Mouse (Mus musculus) thymus, postnatal 4 days (tissue): Measurements from ENCODE around the gene Arid1b.

Experiments
- DNase-seq: peaks from one replicate; pipeline ENCODE4 v3.0.0; 2021

Gene Arid1b

GRCm38 (mm10) chr17:5125084-5125855 is 131.1 kb downstream of the Arid1b start:
- DNase-seq = no peak

GRCm38 (mm10) chr17:5125856-5126806 is 132.0 kb downstream of the Arid1b start:
- peak; percentile 36 for DNase-seq

DNA sequence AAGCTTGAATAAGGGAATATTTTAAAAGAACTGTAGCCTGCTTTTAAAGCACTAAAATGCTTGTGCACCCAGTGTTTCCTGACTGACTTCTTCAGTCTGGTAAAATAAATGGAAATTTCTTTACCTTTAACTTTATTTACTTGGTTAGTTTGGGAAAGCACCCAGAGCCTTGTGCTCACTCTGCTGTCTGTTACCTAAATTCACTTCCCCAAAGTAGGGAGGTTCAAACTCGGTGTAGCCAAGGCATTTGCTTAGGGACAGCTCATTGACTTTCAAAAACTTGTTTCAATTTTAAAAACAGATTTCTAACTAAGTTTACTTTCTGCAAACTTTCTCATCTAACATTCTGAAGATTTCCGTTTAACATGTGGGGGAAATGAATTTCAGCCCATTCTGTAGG is 135.5 kb downstream of the Arid1b start:
- DNase-seq = no peak

GRCm38 (mm10) chr17:5130116-5130515 is 136.0 kb downstream of the Arid1b start:
- DNase-seq = no peak

DNA sequence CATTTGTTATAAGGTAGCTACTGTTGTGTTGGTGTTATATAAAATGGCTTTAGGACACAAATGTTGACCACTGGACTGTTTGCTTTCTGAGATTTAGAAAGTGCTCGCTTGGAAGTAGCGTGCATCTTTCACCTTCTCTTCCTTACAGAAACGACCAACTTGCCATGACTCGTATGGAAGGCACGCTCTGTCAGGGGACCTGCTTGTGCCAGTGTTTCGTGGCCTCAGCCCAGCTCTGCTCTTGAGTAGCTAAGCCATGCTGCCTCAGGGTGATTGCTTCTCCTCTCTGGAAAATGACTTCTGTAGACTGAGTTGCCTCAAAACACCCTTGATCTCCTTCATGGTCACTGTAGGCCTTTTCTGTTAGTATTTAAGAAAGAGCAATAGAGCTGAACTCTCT is 137.6 kb downstream of the Arid1b start:
- DNase-seq = no peak

- DNase-seq = no peak
Observed at GRCm38 (mm10) chr17:5132296-5132986, 138.3 kb downstream of the Arid1b start.

DNA sequence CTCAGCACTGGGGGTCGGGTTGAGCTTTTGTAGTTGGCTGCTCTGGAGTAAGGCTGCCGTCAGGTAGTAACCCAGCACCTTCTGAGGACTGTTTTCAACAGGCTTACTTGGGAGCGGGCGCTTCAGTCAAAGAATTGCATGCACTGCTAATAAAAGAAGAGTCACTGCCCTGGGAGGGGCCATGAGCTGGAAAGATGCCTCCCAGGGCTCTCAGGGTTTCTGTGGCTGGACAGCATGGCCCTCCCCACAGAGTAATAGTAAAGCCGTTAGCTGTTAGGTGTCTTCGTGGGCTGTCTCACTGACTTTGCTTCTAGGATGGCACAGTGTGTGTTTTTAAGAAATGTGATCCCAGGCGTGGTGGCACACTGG is 138.8 kb downstream of the Arid1b start:
- no peak for DNase-seq

DNA sequence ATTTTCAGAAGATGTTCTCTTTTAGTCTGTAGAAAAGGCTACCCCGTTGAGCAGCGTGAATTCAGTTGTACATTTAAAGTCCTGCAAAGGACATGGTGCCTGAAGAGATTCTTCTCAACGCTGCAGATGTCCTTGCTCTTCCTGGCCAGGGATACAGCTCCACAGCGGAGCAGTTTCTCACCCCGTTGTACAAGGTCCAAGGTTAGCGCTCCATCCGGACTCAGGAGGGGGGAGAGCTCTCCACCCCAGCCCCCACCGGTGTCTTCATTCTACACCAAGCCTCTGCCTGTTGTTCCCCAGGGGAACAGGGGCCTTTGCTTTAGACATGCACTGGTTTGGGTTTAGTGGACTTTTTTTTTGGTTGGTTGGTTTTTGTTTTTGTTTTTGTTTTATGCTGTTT is 139.7 kb downstream of the Arid1b start:
- DNase-seq = no peak

DNA sequence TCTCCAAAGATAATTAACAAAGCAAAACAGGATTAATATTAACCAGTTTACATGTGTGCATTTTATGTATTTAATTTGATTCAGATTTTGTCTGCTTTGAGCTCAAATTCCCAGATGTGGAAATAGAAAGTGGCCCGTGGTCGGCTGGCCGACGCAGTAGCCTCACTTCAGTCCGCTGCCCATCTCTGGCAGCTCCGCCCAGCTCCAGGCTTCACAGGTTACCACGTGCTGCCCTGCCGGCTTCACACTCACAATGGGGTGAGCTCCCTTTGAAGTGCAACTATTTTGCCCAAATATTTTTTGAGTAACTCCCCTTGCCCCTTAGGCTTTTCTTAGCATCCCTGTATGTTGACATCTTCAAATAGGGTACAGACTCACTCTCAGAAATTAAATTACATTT is 140.1 kb downstream of the Arid1b start:
- DNase-seq = no peak

DNA sequence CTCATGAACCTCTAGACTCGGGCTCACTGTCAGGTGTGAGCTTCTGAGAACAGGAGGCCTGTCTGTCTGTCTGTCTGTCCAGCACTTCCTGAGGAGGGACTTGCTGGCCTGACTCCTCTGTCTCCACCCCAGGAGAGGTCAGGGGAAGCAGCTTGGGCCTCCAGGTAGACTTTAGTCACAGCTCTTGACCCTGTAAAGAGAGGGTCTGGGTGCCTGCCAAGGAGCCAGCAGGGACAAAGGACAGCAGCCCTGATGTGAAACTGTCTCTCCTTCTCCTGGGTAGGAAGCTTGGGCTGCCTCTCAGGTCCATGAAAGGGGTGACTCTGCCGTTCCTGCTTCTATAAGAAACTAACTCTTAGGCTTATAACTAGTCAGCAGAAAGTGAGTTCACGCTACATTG is 143.8 kb downstream of the Arid1b start:
- peak; percentile 38 for DNase-seq

DNA sequence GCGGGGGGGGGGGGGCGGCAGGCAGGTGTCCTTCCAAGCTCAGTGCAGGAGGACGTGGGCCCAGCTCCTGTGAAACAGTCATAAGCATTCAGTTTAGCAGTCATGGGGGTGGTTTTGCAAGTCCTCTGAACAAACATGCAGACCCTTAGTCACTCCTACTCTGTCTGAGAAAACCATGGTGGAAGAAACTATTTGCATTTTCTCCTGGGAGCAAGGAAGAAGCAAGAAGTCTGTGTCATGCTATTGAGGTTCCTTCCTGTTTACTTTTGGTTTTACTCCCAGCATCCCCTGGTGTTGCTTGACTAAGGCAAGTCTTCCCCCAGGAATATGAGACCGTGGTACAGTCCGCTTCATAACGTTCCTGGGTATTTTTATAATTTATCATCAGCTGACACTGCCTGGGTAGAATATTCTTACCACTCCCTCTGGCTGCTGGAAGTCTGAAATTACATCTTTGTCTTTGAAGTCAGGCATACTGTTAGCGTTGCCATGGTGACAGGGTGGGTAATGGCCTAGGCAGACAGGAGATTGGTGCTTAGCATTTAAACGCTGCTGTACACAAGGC is 144.6 kb downstream of the Arid1b start:
- peak; percentile 74 for DNase-seq

DNA sequence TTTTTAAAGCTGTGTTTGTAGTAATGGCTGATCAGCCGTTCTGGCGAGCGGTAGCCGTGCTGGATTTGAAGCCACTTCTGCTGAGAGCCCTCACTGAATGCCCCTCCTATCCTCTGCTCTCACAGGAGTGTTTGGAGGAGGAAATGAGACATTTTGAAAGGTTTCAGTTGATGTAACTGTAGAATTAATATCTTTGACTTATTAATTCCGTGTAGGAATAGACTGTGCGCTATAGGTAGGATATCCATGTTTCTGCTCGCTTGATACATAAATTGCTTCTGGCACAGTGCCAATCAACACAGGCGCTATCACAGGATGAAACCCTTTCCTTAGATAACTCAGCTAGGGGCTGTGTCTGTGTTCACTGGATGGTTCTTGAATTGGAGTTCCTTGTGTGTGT is 145.4 kb downstream of the Arid1b start:
- no peak for DNase-seq

DNA sequence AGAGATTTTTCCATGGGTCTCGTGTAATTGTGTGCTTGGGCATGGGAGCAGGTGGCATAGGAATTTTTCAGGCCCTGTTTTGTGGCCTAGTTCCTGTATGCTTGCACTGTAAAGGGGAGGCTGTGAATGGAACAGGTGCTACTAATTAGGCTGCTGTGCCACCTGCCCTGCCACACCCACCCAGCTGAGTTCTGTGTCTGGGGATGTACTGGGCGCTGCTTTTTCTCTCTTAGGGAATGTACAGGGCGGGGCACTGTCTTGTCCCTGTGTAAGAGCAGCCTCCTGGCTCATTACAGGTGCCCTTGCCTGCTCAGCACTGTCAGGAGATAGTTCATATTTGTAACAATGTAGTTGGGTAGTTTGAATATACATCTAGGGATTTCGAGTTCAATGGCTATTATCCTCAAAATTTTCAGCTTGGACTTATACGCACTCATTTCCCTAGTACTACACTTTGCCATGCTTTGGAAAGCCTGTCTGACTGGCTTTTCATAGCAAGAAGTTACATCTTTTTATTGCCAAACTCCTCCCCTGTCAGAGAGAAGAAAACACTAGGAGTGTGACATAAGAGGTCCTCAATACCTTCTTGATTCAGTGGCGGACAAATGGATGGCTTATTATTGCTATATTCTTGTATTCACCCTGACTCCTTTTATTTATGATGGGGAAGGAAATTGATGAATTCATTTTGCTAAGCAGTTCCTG is 149.8 kb downstream of the Arid1b start:
- no peak for DNase-seq

DNA sequence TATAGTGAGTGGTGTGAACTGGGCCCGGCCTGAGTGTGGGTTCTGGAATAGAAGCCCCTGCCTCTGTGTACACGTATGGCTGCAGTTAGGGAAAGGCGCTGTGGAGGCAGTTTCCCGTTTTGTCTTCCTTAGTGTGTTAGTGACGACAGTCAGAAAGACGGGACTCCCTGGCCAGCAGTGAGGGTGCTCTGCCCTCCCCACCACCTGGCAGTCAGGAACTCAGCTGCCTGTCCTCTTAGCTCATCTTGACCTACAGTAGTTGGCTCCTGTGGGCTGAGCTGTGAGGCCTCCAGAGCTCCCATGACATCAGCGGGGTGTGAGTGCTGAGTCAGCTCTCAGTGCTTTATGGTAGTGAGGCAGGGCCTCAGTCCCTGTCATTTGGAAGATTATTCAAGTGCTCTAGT is 156.5 kb downstream of the Arid1b start:
- no peak for DNase-seq

DNA sequence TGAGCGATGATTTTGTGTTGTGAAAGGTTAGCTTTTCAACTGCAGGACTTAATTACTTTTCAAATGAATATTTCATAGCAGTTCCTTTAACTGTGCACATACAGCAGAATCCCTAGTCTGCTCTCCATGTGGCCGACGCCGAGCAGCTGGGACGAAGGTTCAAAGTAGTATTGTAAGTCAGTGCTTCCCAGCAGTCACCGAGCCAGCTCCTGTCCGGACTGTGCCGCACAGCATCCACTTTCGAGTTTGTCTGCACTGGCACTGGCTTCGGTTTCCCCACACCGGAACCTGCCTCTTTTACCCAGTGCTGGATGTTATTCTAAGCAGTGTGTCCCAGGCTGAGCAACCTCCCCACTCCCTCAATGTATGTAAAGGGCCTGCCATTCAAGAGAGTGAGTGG is 157.7 kb downstream of the Arid1b start:
- DNase-seq = no peak

DNA sequence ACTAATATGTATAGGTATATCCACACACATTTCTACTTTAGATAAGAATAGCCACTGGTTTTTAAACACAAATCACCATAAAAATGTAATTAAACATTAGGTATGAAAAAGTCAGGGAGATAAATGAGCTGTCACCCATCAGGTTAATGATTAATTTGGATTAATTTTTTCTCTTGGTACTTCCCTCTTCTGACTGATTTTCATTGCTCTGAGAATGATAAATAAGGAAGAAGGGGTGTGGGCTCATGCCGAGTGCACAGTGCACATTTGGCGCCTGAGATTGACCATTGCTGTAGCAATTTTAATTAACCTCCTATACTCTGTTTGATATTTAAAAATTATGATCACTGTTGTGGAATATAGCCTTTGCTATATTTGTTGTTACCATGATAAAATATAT is 159.3 kb downstream of the Arid1b start:
- DNase-seq = no peak

- no peak for DNase-seq
Observed at GRCm38 (mm10) chr17:5154322-5154721, 160.2 kb downstream of the Arid1b start.

- DNase-seq = no peak
Observed at GRCm38 (mm10) chr17:5157609-5158008, 163.5 kb downstream of the Arid1b start.

GRCm38 (mm10) chr17:5162525-5162924 is 168.4 kb downstream of the Arid1b start:
- no peak for DNase-seq

DNA sequence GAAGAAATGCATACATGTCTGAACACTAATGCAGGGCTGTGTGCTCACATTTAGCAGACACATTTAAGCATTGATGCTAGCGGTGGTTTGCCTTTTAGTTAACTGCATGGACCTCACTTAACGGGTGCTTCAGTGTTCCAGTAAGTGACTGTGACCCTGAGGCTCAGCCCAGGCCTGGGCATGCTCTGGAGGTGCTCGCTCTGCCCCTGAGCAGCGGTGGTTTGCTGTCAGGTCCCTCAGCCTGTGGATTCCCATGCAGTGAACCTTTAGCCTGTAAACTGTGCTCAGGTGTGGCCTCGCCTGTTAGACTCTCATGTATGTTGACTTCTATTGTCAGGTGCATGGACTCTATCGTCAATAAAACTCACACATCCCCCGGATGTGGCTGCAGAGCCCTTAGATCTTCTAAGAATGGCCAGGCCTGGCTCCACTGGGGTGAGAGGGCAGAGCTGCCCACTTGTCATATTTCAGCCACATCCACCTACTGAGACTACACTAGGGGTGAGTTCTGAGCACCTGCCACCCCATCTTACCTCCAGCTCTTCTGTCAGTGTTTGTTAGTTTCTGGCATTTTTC is 169.2 kb downstream of the Arid1b start:
- no peak for DNase-seq

GRCm38 (mm10) chr17:5164794-5165193 is 170.7 kb downstream of the Arid1b start:
- no peak for DNase-seq

DNA sequence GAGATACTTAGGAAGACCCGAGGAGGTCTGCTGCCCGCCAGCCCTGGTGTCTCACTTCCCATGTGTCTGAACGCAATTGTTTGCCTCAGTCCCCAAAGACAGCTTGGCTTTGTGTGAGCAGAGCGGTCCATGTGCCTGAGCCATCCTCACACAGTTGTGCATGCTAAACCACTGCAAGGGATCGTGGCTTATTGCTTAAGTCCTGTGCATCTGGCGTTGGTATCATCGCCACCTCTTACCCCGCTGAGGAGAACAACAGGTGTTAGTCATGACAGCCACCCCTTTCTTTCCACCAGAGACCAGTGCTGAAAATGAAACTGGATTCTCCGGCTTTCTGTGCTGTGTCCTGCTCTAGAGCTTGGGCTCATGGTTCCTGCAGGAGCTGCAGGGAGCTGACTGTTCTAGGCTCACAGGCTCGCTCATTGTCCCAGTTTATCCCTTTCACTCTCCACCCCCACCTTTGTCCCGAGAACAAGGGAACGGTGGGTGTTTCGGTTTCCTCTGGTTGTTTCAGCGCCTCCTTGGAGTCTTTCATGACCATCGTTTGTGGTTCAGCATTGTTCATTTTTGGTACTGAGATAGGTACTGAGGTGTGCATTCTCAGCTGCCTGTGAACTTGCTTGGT is 171.2 kb downstream of the Arid1b start:
- peak; percentile 48 for DNase-seq
